Mouse (Mus musculus) B cell, adult 2 months (primary cell): ENCODE data around the gene Vps26c.
"Not testable (repeated sequence)": the region's sequence is repeated elsewhere in the genome, so short reads cannot be mapped to it uniquely, and the experiment has no call there.

Source experiments
- DNase-seq, 2 experiments: peaks; one replicate each; pipeline ENCODE4 v3.0.0; 2022

Vps26c gene

GRCm38 (mm10) chr16:94545781-94546562, 19.3 kb upstream of the Vps26c start:
- no peak for DNase-seq

- no peak for DNase-seq
Observed at GRCm38 (mm10) chr16:94544540-94545105, 18.0 kb upstream of the Vps26c start.

DNA sequence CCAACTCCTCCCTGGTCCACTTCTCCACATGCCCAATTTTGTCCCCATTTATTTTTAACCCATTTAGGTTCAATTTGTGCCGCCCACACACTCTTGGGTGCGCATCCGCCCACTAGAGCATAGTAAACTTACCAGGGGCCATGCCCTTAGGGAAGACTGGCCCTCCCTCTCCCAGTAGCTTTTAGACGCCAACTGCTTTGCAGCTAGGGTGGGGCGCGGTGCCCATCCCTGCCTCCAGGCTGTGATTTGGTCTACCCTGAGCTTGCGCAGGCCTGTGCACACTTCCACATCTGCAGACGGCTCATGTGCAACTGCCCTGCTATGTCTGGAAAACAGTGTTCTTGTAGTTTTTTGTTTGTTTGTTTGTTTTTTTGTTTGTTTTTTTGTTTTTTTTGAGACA, 16.3 kb upstream of the Vps26c start:
- DNase-seq, result no peak

DNA sequence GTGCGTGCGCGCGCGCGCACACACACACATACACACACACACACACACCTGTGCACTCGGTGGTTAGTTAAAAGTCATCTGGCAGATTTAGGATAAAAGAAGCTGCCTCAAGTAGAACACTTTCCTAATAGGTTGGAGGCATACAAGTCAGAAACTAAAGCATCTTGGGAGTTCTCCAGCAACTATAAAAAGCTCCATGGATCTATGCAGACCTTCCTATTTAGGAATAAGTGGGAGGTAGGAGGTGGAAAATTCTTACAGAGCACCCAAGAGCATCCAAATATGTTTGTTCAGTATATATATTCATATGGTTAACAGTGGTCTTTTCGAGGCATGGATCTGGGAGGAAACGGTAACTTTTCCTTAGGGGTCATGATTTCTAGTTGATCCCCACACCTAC, 13.5 kb upstream of the Vps26c start:
- no peak for DNase-seq

- DNase-seq, result no peak
Observed at GRCm38 (mm10) chr16:94537159-94537527, 10.5 kb upstream of the Vps26c start.

DNA sequence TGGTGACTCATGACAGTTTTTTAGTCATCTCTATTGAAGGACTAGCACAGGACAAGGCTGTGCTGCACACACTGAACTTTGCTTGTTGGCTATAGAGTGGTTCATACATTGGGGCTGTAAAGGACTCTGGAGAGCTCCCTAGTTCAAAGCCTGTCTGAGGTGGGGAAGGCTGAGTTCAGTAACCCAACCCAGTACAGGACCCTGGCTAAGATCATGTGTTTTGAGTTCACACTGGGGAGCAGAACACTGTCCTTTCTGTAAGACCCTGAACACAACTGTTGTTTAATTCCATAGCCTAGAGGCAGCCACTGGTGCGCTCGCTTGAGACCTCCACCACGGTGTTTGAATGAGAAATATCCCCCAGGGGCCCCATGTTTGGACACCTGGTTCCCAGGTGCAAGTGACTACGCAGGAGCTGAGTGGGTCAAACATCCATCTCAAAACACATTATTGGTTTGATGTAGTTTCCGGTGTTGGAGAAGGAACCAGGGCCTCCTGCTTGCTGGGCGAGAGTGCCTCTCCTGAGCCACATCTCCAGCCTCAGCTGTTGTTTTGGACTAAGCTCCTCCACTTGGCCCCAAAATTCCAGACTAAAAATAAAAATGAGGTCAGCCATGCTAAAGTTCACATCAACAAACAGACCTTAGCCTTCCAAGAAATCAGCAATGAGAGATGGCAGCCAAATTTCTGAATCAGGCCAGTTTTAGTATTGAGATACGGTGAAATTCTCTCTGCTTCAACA, 10.0 kb upstream of the Vps26c start:
- DNase-seq, result no peak

DNA sequence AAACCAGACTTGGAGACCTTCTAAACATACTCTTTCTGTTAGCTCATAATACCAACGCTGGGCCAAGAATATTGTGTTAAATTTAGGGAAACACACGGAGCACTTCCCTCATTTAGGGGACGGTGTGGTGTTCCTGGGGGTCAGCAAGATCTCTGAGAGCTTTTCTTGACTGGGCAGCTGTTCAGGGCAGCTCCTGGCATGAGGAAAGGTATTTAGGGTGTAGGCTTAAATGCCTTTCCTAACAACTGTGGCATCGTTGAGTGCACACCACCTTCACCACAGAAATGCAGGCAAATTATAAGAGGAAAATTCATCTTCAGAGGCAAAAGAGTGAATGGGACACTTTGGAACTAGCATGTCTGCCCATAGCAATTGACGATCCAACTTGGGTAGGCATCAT, 9.1 kb upstream of the Vps26c start:
- DNase-seq, result no peak

DNA sequence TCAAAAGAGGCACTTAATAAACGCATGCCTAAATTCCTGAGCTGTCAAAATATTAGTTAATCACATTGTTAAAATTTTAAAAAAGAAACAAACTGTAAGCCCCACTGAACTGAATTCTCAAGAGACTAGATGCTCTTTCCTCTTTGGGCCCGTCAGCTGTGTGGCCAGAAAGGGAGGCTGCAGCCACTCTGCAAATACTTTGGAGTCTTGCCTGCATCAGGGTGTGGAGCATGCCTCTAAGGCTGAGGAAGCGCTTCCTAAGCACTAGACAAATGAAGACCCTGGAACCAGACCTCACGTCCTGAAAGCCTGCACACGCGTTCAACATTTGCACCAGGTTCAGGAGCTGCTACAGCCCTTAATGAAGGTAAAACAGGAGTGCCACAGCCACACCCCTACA, 7.0 kb upstream of the Vps26c start:
- DNase-seq, result peak in 1 of 2 experiments; percentile 34

DNA sequence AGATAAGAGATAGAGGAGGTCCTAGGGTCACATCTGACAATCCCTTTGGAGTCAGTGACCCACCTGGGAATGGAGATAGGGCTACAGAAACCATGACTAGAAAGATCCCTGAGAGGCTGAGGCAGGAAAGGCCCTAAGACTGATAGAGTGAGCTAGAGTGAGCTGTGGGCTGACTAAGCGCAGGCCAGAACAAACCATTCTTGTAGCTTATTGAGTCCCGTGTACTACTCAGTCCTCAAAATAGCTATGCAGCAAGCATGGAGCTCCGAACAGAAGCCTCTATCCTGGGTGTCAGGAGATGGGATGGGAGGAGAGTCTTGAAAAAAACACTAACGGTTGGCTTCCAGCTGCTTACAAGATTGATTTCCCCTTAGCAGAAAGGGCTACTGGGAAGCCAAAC, 4.6 kb upstream of the Vps26c start:
- no peak for DNase-seq

DNA sequence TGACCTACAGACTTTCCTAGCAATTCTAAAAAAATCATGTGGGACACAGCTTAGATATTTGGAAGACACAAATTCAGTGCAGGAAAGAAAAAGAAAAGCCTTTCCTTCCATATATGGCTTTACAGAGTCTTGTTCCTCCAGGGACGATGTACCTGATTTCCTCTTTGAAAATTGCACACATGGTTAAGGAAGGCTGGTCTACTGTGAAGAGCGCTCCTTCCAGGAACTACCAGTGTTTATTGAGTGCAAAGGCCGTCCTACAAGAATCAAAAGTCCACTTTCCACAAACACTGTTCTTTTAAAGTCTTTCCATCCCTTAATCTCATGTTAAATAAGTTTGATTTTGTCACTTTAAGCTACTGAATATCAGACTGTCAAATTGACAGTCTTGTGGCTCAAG, 916 bp upstream of the Vps26c start:
- no peak for DNase-seq

GRCm38 (mm10) chr16:94527152-94527534, 513 bp upstream of the Vps26c start:
- no peak for DNase-seq

GRCm38 (mm10) chr16:94525955-94526343, 681 bp downstream of the Vps26c start:
- no peak for DNase-seq

- DNase-seq, result no peak
Observed at GRCm38 (mm10) chr16:94524691-94525090, 1.9 kb downstream of the Vps26c start.

- no peak for DNase-seq
Observed at GRCm38 (mm10) chr16:94523594-94524377, 2.8 kb downstream of the Vps26c start.

GRCm38 (mm10) chr16:94519028-94519427, 7.6 kb downstream of the Vps26c start:
- DNase-seq, result no peak

GRCm38 (mm10) chr16:94517606-94518005, 9.0 kb downstream of the Vps26c start:
- no peak for DNase-seq

DNA sequence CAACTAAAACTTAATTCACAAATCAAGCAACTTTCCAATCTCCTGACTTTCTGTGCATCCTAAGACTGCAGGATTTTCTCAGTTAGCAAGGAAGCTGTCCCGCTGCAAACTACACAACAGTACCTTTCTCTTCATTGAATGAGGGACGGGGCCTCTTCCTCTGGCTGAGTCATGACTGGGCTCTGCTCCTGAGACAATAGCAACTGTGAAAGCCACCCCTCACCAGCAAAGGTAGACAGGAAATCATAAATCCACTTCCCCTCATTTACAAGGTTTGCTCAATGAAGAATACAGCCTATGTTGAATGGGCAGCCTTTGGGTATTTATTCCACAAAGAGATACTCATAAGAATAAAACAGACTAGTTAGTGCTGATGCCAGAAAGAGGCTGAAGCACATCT, 16.6 kb downstream of the Vps26c start:
- DNase-seq, result no peak

GRCm38 (mm10) chr16:94508769-94509168, 17.9 kb downstream of the Vps26c start:
- no peak for DNase-seq

GRCm38 (mm10) chr16:94507071-94507470, 19.6 kb downstream of the Vps26c start:
- DNase-seq, result no peak

DNA sequence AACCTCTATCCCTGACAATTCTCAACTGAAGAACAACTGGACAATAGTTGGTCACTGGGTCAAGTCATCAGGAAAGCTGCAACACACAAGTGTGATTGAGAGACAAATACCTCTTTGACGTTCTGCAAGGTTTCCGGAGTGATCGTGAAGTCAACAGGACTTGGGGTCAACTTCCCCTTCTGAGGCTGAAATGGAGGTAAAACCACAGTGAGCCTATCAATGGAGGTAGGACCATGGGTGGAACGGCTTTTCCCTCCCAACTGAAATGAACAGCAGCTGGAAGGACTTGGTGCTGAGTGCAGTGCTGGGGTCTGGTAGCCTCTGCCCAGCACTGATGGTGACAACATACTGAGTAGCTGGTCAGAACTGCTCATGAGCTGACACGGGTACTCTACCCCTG, 22.4 kb downstream of the Vps26c start:
- no peak for DNase-seq

- no peak for DNase-seq
Observed at GRCm38 (mm10) chr16:94497911-94498310, 28.7 kb downstream of the Vps26c start.

- not testable (repeated sequence) for DNase-seq
Observed at GRCm38 (mm10) chr16:94497176-94497575, 29.5 kb downstream of the Vps26c start.

DNA sequence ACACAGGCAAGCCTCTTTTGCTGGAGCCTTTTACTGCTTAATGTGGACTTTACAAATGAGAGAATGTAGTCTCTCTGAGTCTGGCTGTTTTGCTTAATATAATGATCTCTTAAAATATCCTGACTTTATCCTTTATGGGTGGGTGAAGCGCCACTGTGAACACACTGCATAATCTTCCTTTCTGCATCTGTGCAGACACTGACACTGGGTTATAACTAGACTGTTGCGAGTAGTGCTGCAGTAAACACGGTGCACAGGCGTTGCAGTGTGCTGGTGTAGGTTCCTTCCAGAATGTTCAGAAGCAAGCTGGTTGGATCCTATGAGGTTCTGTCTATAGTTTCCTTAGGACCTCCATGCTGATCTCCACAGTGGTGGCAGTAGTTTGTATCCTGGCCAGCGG, 37.3 kb downstream of the Vps26c start:
- DNase-seq, result no peak
